Mouse (Mus musculus) CD4-positive naive resting alpha-beta T cell, adult 76 days (primary cell): Measurements from ENCODE around the gene Zic4. TPM values are rescaled to one million over a fixed set of nuclear protein-coding genes. Genes with fewer than 3 reads are reported as not detected.

Experiments
- total RNA-seq: library from RNA; stranded (reverse); gene quantifications from one replicate; pipeline ENCODE4 v1.2.4, GENCODE M21; 2023

Gene Zic4
- not detected for total RNA-seq

DNA sequence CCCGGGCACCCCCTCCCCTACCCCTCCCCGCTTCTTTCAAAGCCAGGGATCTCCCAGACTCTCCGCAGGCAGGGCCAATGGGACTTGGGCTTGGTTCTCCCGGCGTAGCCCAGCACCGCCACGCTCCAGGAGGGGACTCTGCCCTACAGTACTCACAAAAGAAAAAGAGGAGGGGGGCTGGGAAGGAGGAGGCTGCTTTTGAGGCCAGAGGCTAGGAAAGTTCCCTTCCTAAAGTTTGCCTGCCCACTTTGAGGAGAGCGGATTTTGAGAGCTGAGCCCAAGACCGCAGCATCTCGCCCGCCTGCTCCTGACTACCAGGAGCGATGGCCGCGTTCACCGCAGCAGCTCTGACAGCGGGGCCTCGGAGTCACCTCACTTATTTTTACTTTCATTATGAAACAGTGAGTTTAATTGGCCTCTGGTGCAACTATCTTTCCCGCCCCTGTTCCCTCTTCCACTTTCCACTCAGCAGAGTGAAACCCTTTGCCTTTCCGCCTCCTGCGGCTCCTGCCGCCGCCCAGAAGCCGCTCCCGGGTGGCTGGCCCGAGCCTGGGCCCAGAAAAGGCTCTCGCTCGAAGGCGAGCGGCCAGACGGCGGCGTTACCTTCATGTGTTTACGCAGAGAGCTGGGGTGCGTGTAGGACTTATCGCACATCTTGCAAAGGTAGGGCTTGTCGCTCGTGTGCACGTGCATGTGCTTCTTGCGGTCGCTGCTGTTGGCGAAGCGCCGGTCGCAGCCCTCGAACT lies at the start of gene Zic4:
TSS of gene Zic4 (plus strand) at position 558 of the 746 bp plus-strand sequence.

GRCm38 (mm10) chr9:91365664-91366063 lies 3.5 kb downstream of the Zic4 start, which contains the start of gene Zic1:
Gene Zic1, minus strand, starts transcription at chr9:91365810.

Other genes starting within 250 kb of the Zic4 start
- gene Zic1, start 3.4 kb downstream of the Zic4 start, total RNA-seq: not detected